13 mouse cellular contexts compared by ENCODE assay signal in genomic region chr15:93712594-93712993, GRCm38 (mm10).
DNase-seq lines count a peak whose midpoint lies in the region; ATAC-seq lines count a peak whose summit lies in the region.
"Had no signal": no experiment of that assay in that cellular context is flagged by ENCODE, and none has a peak within 500 bp of the region (broad histone marks: within the 10 kb centered on the region; RNA-seq: fewer than 3 reads in every experiment).

No protein-coding gene starts in this region.

- no peak for DNase-seq in embryonic facial prominence, embryonic 10.5 days (ENCODE audit: low spot score)
- DNase-seq in spleen, adult 12 weeks (ENCODE audit: low spot score): peak; percentile 11
- no peak for DNase-seq in spleen, postnatal 14 days (ENCODE audit: low spot score in 2 of 2)
- DNase-seq in lung, postnatal 25 days (ENCODE audit: low spot score): peak; percentile 28
- DNase-seq in thymus, postnatal 36 days: peak; percentile 49 to 64
- DNase-seq in left cerebral cortex, adult 11 months (ENCODE audit: low spot score): no peak
- DNase-seq in midbrain, embryonic 10.5 days (ENCODE audit: low spot score): no peak
- DNase-seq: adrenal gland, postnatal 10 days; cerebellum, adult 11 months; gastrocnemius, adult 2 months had no signal

- ATAC-seq in embryonic facial prominence, embryonic 15.5 days (ENCODE audit: insufficient number of reproducible peaks, low FRiP score, low TSS enrichment, low read depth): no peak

- no peaks in the 10 kb centered on the region for H3K36me3 ChIP-seq in embryonic facial prominence, embryonic 15.5 days
- no peaks in the 10 kb centered on the region for H3K36me3 ChIP-seq in embryonic facial prominence, embryonic 10.5 days (replicated peaks)
- no peaks in the 10 kb centered on the region for H3K36me3 ChIP-seq in midbrain, embryonic 10.5 days
- H3K36me3 ChIP-seq: forebrain, embryonic 10.5 days; limb, embryonic 12.5 days had no signal

- H3K27ac ChIP-seq in embryonic facial prominence, embryonic 15.5 days (replicated peaks): 0 out of 2 replicates have a peak overlapping the region, but pooled peaks have one; percentile 9
- no peak overlapping the region; the same call in 1 of the 2 replicates for H3K27ac ChIP-seq in embryonic facial prominence, embryonic 10.5 days (replicated peaks)
- H3K27ac ChIP-seq in midbrain, embryonic 10.5 days (replicated peaks): no peak overlapping the region
- H3K27ac ChIP-seq: forebrain, embryonic 10.5 days had no signal

- H3K9me3 ChIP-seq in embryonic facial prominence, embryonic 15.5 days (replicated peaks): no peaks in the 10 kb centered on the region
- H3K9me3 ChIP-seq in embryonic facial prominence, embryonic 10.5 days: no peaks in the 10 kb centered on the region
- no peaks in the 10 kb centered on the region for H3K9me3 ChIP-seq in midbrain, embryonic 10.5 days (replicated peaks)
- H3K9me3 ChIP-seq: forebrain, embryonic 10.5 days; limb, embryonic 12.5 days had no signal

- H3K4me3 ChIP-seq in embryonic facial prominence, embryonic 15.5 days (replicated peaks): no peak overlapping the region
- H3K4me3 ChIP-seq in embryonic facial prominence, embryonic 10.5 days: no peak overlapping the region
- no peak overlapping the region for H3K4me3 ChIP-seq in midbrain, embryonic 10.5 days
- H3K4me3 ChIP-seq: forebrain, embryonic 10.5 days; gastrocnemius, adult 2 months; limb, embryonic 12.5 days had no signal

- H3K4me2 ChIP-seq in embryonic facial prominence, embryonic 15.5 days (replicated peaks): no peak overlapping the region
- H3K4me2 ChIP-seq: limb, embryonic 12.5 days had no signal

- no peak overlapping the region for H3K9ac ChIP-seq in embryonic facial prominence, embryonic 15.5 days
- H3K9ac ChIP-seq: limb, embryonic 12.5 days had no signal

- WGBS in embryonic facial prominence, embryonic 15.5 days: 47% methylated on average over 10 of the region's 10 CpGs
- 78% methylated on average over 10 of the region's 10 CpGs for WGBS in embryonic facial prominence, embryonic 10.5 days
- 82% methylated on average over 10 of the region's 10 CpGs for WGBS in midbrain, embryonic 10.5 days

- peaks cover 40% of the 10 kb centered on the region for H3K4me1 ChIP-seq in embryonic facial prominence, embryonic 15.5 days
- peaks cover 19% of the 10 kb centered on the region for H3K4me1 ChIP-seq in embryonic facial prominence, embryonic 10.5 days
- no peaks in the 10 kb centered on the region for H3K4me1 ChIP-seq in midbrain, embryonic 10.5 days

- no peaks in the 10 kb centered on the region for H3K27me3 ChIP-seq in embryonic facial prominence, embryonic 15.5 days
- no peaks in the 10 kb centered on the region for H3K27me3 ChIP-seq in embryonic facial prominence, embryonic 10.5 days (replicated peaks; ENCODE audit: low read depth, poor library complexity, severe bottlenecking)
- H3K27me3 ChIP-seq in midbrain, embryonic 10.5 days (ENCODE audit: low read depth, poor library complexity, severe bottlenecking): no peaks in the 10 kb centered on the region
- H3K27me3 ChIP-seq: limb, embryonic 12.5 days had no signal

Comparison
In these comparisons a context has a peak if more than half of its experiments do, and no peak if none do; other contexts are left out.
1. DNase-seq: peak in spleen, adult 12 weeks (single experiment), lung, postnatal 25 days (single experiment) and thymus, postnatal 36 days (2 of 2); none in embryonic facial prominence, embryonic 10.5 days (single experiment), spleen, postnatal 14 days (0 of 2), left cerebral cortex, adult 11 months (single experiment) and midbrain, embryonic 10.5 days (single experiment).